Mouse (Mus musculus): ENCODE results near the gene Hist1h4c. TPM values are rescaled to one million over a fixed set of nuclear protein-coding genes. Genes with fewer than 3 reads are reported as not detected.

Gene Hist1h4c
- polyA plus RNA-seq, 1 experiment from 2014 or later = 6.1 TPM

- peak; percentile 60 for ATAC-seq (replicated peaks; ENCODE audit: insufficient number of reproducible peaks, low FRiP score, low TSS enrichment, low read depth)
- peak overlapping the region; percentile 62 for H3K4me2 ChIP-seq (ENCODE audit: low read depth, low read length)
- DNase-seq (ENCODE audit: low spot score) = peak; percentile 86
- peak overlapping the region; percentile 83 for H3K27ac ChIP-seq (replicated peaks; ENCODE audit: low read depth, low read length)
- H3K27me3 ChIP-seq (ENCODE audit: control insufficient read depth, insufficient read depth, low read length) = no peaks in the 10 kb centered on the region
- H3K9ac ChIP-seq (replicated peaks; ENCODE audit: low read length) = peak overlapping the region; percentile 68
- under 1% methylated on average over 22 of the region's 32 CpGs for WGBS
- H3K9me3 ChIP-seq (replicated peaks; ENCODE audit: control insufficient read depth, low read length) = no peaks in the 10 kb centered on the region
- peak overlapping the region; percentile 40 for H3K4me3 ChIP-seq (ENCODE audit: low read depth, low read length)
- H3K4me1 ChIP-seq (ENCODE audit: control insufficient read depth, insufficient read depth, low read length) = no peaks in the 10 kb centered on the region
- H3K36me3 ChIP-seq (replicated peaks; ENCODE audit: control insufficient read depth, insufficient read depth, low read depth, low read length) = no peaks in the 10 kb centered on the region
Observed at GRCm38 (mm10) chr13:23697491-23698299, 559 bp downstream of the Hist1h4c start.

GRCm38 (mm10) chr13:23696061-23696474 lies 2.2 kb downstream of the Hist1h4c start:
- Histone ChIP-seq H3K27ac (replicated peaks; ENCODE audit: low read depth, low read length) (no peak overlapping the region), H3K4me3 (ENCODE audit: low read depth, low read length) (no peak overlapping the region), H3K4me2 (ENCODE audit: low read depth, low read length) (no peak overlapping the region), H3K9me3 (replicated peaks; ENCODE audit: control insufficient read depth, low read length) (no peaks in the 10 kb centered on the region), H3K4me1 (ENCODE audit: control insufficient read depth, insufficient read depth, low read length) (no peaks in the 10 kb centered on the region), H3K27me3 (ENCODE audit: control insufficient read depth, insufficient read depth, low read length) (no peaks in the 10 kb centered on the region), H3K36me3 (replicated peaks; ENCODE audit: control insufficient read depth, insufficient read depth, low read depth, low read length) (no peaks in the 10 kb centered on the region), H3K9ac (replicated peaks; ENCODE audit: low read length) (no peak overlapping the region)
- WGBS = 54% methylated on average over 15 of the region's 15 CpGs
- ATAC-seq (replicated peaks; ENCODE audit: insufficient number of reproducible peaks, low FRiP score, low TSS enrichment, low read depth) (no peak), DNase-seq (ENCODE audit: low spot score) (no peak)

DNA sequence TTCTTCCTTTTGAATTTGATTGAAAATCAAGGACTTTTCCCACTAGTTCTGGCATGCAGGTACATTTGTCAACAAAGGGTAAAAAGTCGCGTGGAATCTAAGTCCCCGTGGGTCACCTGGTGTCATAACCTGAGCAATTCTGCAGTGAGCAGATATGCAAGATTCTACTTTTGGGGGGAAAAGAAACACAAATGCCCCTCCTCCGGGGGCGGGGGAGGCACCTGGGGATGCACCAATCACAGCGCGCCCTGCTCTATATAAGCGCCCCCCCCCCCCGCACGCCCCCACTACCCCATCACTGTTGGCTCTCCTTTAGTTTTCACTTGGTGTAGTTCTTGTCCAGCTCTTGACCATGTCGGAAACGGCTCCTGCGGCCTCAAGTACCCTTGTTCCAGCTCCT lies 2.7 kb downstream of the Hist1h4c start, which contains the start of gene Hist1h1t:
TSS of gene Hist1h1t (plus strand) at position 301 of the 400 bp plus-strand sequence.
- DNase-seq (ENCODE audit: low spot score) (no peak), ATAC-seq (replicated peaks; ENCODE audit: insufficient number of reproducible peaks, low FRiP score, low TSS enrichment, low read depth) (no peak)
- WGBS = 51% methylated on average over 13 of the region's 13 CpGs
- H3K27ac ChIP-seq (replicated peaks; ENCODE audit: low read depth, low read length) = no peak within 1 kb of the TSS
- H3K9me3 ChIP-seq (replicated peaks; ENCODE audit: control insufficient read depth, low read length) = no peaks in the 10 kb centered on the region
- no peaks in the 10 kb centered on the region for H3K4me1 ChIP-seq (ENCODE audit: control insufficient read depth, insufficient read depth, low read length)
- H3K27me3 ChIP-seq (ENCODE audit: control insufficient read depth, insufficient read depth, low read length) = no peaks in the 10 kb centered on the region
- H3K4me2 ChIP-seq (ENCODE audit: low read depth, low read length) = no peak within 1 kb of the TSS
- no peaks in the 10 kb centered on the region for H3K36me3 ChIP-seq (replicated peaks; ENCODE audit: control insufficient read depth, insufficient read depth, low read depth, low read length)
- H3K4me3 ChIP-seq (ENCODE audit: low read depth, low read length) = no peak within 1 kb of the TSS
- H3K9ac ChIP-seq (replicated peaks; ENCODE audit: low read length) = no peak within 1 kb of the TSS

DNA sequence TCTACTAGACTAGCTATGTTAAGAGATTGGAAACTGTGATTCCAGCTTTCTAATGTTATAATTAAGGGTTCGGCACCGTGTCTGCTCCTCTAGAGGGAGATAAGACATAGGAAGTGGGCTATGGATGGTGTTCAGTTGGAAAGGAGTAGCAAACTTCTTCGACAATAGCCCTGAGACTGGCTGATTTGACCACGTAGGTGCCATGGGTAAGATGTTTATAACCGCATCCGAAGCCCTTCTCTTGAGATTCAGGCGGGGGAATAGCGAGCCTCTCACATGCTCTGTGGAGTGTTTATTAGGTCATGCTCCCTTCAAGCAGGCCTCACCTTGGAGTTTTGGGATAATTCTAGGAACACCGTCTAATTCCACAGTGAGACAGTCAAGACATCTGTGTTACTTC lies 3.3 kb downstream of the Hist1h4c start:
- Histone ChIP-seq H3K9ac (replicated peaks; ENCODE audit: low read length) (no peak overlapping the region), H3K4me1 (ENCODE audit: control insufficient read depth, insufficient read depth, low read length) (no peaks in the 10 kb centered on the region), H3K27me3 (ENCODE audit: control insufficient read depth, insufficient read depth, low read length) (no peaks in the 10 kb centered on the region), H3K9me3 (replicated peaks; ENCODE audit: control insufficient read depth, low read length) (no peaks in the 10 kb centered on the region), H3K4me2 (ENCODE audit: low read depth, low read length) (no peak overlapping the region), H3K27ac (replicated peaks; ENCODE audit: low read depth, low read length) (no peak overlapping the region), H3K4me3 (ENCODE audit: low read depth, low read length) (no peak overlapping the region), H3K36me3 (replicated peaks; ENCODE audit: control insufficient read depth, insufficient read depth, low read depth, low read length) (no peaks in the 10 kb centered on the region)
- ATAC-seq (replicated peaks; ENCODE audit: insufficient number of reproducible peaks, low FRiP score, low TSS enrichment, low read depth) (no peak), DNase-seq (ENCODE audit: low spot score) (no peak)
- WGBS = 95% methylated on average over 9 of the region's 9 CpGs

DNA sequence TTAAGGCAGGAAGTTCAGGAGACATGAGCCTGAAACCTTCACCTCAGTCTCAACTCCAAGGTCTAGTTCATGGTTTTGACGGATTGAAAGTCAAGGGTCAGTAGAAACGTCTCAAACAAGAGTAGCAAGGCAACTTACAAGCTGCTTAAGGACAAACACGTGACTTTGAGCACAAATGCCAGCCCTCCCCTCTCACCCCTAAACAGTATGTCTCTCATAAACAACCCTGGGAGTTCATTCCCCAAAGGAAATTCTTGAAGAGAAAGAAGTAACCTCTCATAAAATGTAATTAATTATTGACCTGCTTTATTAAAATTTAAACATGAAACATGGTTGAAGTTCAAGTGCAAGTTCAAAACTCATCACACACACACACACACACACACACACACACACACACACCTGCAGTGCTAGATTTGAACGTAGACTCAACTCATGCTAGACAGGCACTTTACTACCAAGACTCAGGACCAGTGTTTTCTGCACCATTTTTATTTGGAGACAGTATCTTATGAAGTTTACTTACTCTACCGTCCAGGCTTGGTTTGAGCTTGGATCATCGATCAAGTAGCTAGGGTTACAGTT lies 4.3 kb downstream of the Hist1h4c start:
- 79% methylated on average over 6 of the region's 6 CpGs for WGBS

GRCm38 (mm10) chr13:23689459-23689858 lies 8.8 kb downstream of the Hist1h4c start:
- ATAC-seq (replicated peaks; ENCODE audit: insufficient number of reproducible peaks, low FRiP score, low TSS enrichment, low read depth) = no peak
- H3K4me3 ChIP-seq (ENCODE audit: low read depth, low read length) = no peak overlapping the region

More for the DNA sequence above, 4.3 kb downstream of the Hist1h4c start:
- H3K36me3 ChIP-seq (replicated peaks; ENCODE audit: control insufficient read depth, insufficient read depth, low read depth, low read length) = no peaks in the 10 kb centered on the region
- no peak for DNase-seq (ENCODE audit: low spot score)
- no peak for ATAC-seq (replicated peaks; ENCODE audit: insufficient number of reproducible peaks, low FRiP score, low TSS enrichment, low read depth)
- no peak overlapping the region for H3K9ac ChIP-seq (replicated peaks; ENCODE audit: low read length)
- H3K27ac ChIP-seq (replicated peaks; ENCODE audit: low read depth, low read length) = no peak overlapping the region
- H3K9me3 ChIP-seq (replicated peaks; ENCODE audit: control insufficient read depth, low read length) = no peaks in the 10 kb centered on the region
- no peak overlapping the region for H3K4me2 ChIP-seq (ENCODE audit: low read depth, low read length)
- H3K4me3 ChIP-seq (ENCODE audit: low read depth, low read length) = no peak overlapping the region
- no peaks in the 10 kb centered on the region for H3K4me1 ChIP-seq (ENCODE audit: control insufficient read depth, insufficient read depth, low read length)
- no peaks in the 10 kb centered on the region for H3K27me3 ChIP-seq (ENCODE audit: control insufficient read depth, insufficient read depth, low read length)

DNA sequence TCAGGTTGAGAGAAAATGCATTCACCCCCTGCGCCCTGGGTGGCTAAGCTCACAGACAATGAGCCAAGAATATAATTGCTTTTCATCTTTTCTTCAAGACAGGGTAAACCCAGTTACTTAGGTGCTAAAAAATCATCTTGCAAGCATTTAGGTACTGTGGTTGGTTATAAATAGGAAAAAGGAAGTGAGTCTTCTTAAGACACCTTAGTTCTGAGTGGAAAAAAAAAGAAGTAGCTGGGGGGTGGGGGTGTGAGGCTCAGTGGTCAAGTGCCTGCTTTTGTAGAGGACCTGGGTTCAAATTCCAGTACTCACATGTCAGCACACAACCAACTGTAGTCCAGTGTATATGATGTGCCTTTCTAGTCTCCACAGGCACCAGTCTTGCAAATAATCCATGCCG lies 9.3 kb downstream of the Hist1h4c start:
- Histone ChIP-seq H3K27ac (replicated peaks; ENCODE audit: low read depth, low read length) (no peak overlapping the region), H3K4me1 (ENCODE audit: control insufficient read depth, insufficient read depth, low read length) (no peaks in the 10 kb centered on the region), H3K4me2 (ENCODE audit: low read depth, low read length) (no peak overlapping the region), H3K9ac (replicated peaks; ENCODE audit: low read length) (no peak overlapping the region), H3K36me3 (replicated peaks; ENCODE audit: control insufficient read depth, insufficient read depth, low read depth, low read length) (no peaks in the 10 kb centered on the region), H3K4me3 (ENCODE audit: low read depth, low read length) (no peak overlapping the region), H3K27me3 (ENCODE audit: control insufficient read depth, insufficient read depth, low read length) (no peaks in the 10 kb centered on the region), H3K9me3 (replicated peaks; ENCODE audit: control insufficient read depth, low read length) (no peaks in the 10 kb centered on the region)
- ATAC-seq (replicated peaks; ENCODE audit: insufficient number of reproducible peaks, low FRiP score, low TSS enrichment, low read depth) (no peak), DNase-seq (ENCODE audit: low spot score) (no peak)
- WGBS = 90% methylated on average over 2 of the region's 2 CpGs

More at GRCm38 (mm10) chr13:23689459-23689858, 8.8 kb downstream of the Hist1h4c start:
- no peaks in the 10 kb centered on the region for H3K36me3 ChIP-seq (replicated peaks; ENCODE audit: control insufficient read depth, insufficient read depth, low read depth, low read length)
- H3K4me1 ChIP-seq (ENCODE audit: control insufficient read depth, insufficient read depth, low read length) = no peaks in the 10 kb centered on the region
- H3K9me3 ChIP-seq (replicated peaks; ENCODE audit: control insufficient read depth, low read length) = no peaks in the 10 kb centered on the region
- no peak overlapping the region for H3K4me2 ChIP-seq (ENCODE audit: low read depth, low read length)
- H3K27ac ChIP-seq (replicated peaks; ENCODE audit: low read depth, low read length) = no peak overlapping the region
- H3K27me3 ChIP-seq (ENCODE audit: control insufficient read depth, insufficient read depth, low read length) = no peaks in the 10 kb centered on the region
- H3K9ac ChIP-seq (replicated peaks; ENCODE audit: low read length) = no peak overlapping the region
- no peak for DNase-seq (ENCODE audit: low spot score)
- WGBS = 73% methylated on average over 2 of the region's 2 CpGs

DNA sequence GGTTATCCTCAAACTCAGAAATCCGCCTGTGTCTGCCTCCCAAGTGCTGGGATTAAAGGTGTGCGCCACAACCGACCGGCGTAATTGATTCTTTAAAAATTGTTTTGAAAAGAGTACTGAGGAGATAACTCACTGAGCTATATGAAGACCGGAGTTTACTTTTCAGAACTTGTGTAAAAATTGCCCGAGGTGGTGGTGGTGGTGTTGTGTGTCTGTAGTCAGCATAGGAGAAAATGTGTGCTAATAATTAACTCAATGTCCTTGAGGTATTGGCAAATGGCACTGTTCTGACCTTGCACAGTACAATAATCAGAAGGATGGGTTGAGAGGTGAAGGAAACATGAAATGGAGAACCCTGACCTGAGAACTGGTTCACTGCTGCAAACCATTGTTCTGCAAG lies 10.3 kb downstream of the Hist1h4c start:
- Histone ChIP-seq H3K4me1 (ENCODE audit: control insufficient read depth, insufficient read depth, low read length) (no peaks in the 10 kb centered on the region), H3K27ac (replicated peaks; ENCODE audit: low read depth, low read length) (no peak overlapping the region), H3K4me3 (ENCODE audit: low read depth, low read length) (no peak overlapping the region), H3K9ac (replicated peaks; ENCODE audit: low read length) (no peak overlapping the region), H3K4me2 (ENCODE audit: low read depth, low read length) (no peak overlapping the region), H3K9me3 (replicated peaks; ENCODE audit: control insufficient read depth, low read length) (no peaks in the 10 kb centered on the region), H3K36me3 (replicated peaks; ENCODE audit: control insufficient read depth, insufficient read depth, low read depth, low read length) (no peaks in the 10 kb centered on the region), H3K27me3 (ENCODE audit: control insufficient read depth, insufficient read depth, low read length) (no peaks in the 10 kb centered on the region)
- DNase-seq (ENCODE audit: low spot score) (no peak), ATAC-seq (replicated peaks; ENCODE audit: insufficient number of reproducible peaks, low FRiP score, low TSS enrichment, low read depth) (no peak)
- 93% methylated on average over 7 of the region's 7 CpGs for WGBS

Data from embryonic facial prominence, embryonic 11.5 days (tissue).